Comparison of ENCODE assay signal across 10 mouse cellular contexts in genomic region chr5:117087718-117088117, GRCm38 (mm10). TPM values are rescaled to one million over a fixed set of nuclear protein-coding genes. Genes with fewer than 3 reads are reported as not detected.
DNase-seq lines count a peak whose midpoint lies in the region; ATAC-seq lines count a peak whose summit lies in the region.
"Had no signal": no experiment of that assay in that cellular context is flagged by ENCODE, and none has a peak within 500 bp of the region (broad histone marks: within the 10 kb centered on the region; RNA-seq: fewer than 3 reads in every experiment).

No protein-coding gene starts in this region.

- peak overlapping the region; percentile 66 for H3K4me2 ChIP-seq in heart, embryonic 13.5 days
- H3K4me2 ChIP-seq in embryonic facial prominence, embryonic 12.5 days (replicated peaks) = peak overlapping the region; percentile 45
- peak overlapping the region; percentile 43 for H3K4me2 ChIP-seq in intestine, embryonic 15.5 days (replicated peaks)
- H3K4me2 ChIP-seq in neural tube, embryonic 13.5 days = peak overlapping the region; percentile 46

- WGBS in heart, embryonic 13.5 days = 2% methylated on average over 13 of the region's 13 CpGs
- 5% methylated on average over 13 of the region's 13 CpGs for WGBS in embryonic facial prominence, embryonic 12.5 days
- 6% methylated on average over 13 of the region's 13 CpGs for WGBS in intestine, embryonic 15.5 days
- WGBS in neural tube, embryonic 13.5 days = 6% methylated on average over 13 of the region's 13 CpGs

- H3K36me3 ChIP-seq in heart, embryonic 13.5 days = peaks cover 23% of the 10 kb centered on the region
- peaks cover 20% of the 10 kb centered on the region for H3K36me3 ChIP-seq in embryonic facial prominence, embryonic 12.5 days
- peaks cover 10% of the 10 kb centered on the region for H3K36me3 ChIP-seq in intestine, embryonic 15.5 days
- H3K36me3 ChIP-seq in neural tube, embryonic 13.5 days = peaks cover 19% of the 10 kb centered on the region

- H3K9ac ChIP-seq in heart, embryonic 13.5 days = peak overlapping the region; percentile 70
- H3K9ac ChIP-seq in embryonic facial prominence, embryonic 12.5 days = no peak overlapping the region; the same call in 1 of the 2 replicates
- H3K9ac ChIP-seq in intestine, embryonic 15.5 days = no peak overlapping the region
- peak overlapping the region; percentile 38; the same call in 1 of the 2 replicates for H3K9ac ChIP-seq in neural tube, embryonic 13.5 days

- H3K27me3 ChIP-seq in heart, embryonic 13.5 days (replicated peaks) = peaks cover 19% of the 10 kb centered on the region
- H3K27me3 ChIP-seq in embryonic facial prominence, embryonic 12.5 days = peaks cover 8% of the 10 kb centered on the region; the same call in 1 of the 2 replicates
- H3K27me3 ChIP-seq in intestine, embryonic 15.5 days (replicated peaks) = 0 out of 2 replicates have a peak, but pooled peaks cover 4% of the 10 kb centered on the region
- peaks cover 8% of the 10 kb centered on the region; the same call in 1 of the 2 replicates for H3K27me3 ChIP-seq in neural tube, embryonic 13.5 days

- H3K27ac ChIP-seq in heart, embryonic 13.5 days (replicated peaks) = peak overlapping the region; percentile 53; the same call in 1 of the 2 replicates
- H3K27ac ChIP-seq in embryonic facial prominence, embryonic 12.5 days = no peak overlapping the region
- H3K27ac ChIP-seq in intestine, embryonic 15.5 days = no peak overlapping the region
- H3K27ac ChIP-seq in neural tube, embryonic 13.5 days (replicated peaks) = no peak overlapping the region

- H3K4me1 ChIP-seq in heart, embryonic 13.5 days = peaks cover 28% of the 10 kb centered on the region
- H3K4me1 ChIP-seq in embryonic facial prominence, embryonic 12.5 days = peaks cover 12% of the 10 kb centered on the region
- peaks cover 3% of the 10 kb centered on the region; the same call in 1 of the 2 replicates for H3K4me1 ChIP-seq in intestine, embryonic 15.5 days (replicated peaks)
- peaks cover 15% of the 10 kb centered on the region for H3K4me1 ChIP-seq in neural tube, embryonic 13.5 days (replicated peaks)

- intact Hi-C loops in heart, postnatal 36 days (cut with DNase I) = no loop called here
- intact Hi-C loops in left cerebral cortex, postnatal 10 days (cut with DNase I) = no loop called here

- peak; percentile 35; the same call in 1 of the 2 replicates for ATAC-seq in heart, embryonic 13.5 days (ENCODE audit: extremely low read depth, insufficient number of reproducible peaks, low FRiP score, low TSS enrichment)
- ATAC-seq in embryonic facial prominence, embryonic 12.5 days (ENCODE audit: insufficient number of reproducible peaks, insufficient read depth, low FRiP score, low TSS enrichment) = no peak
- ATAC-seq in intestine, embryonic 15.5 days = no peak
- no peak; the same call in 1 of the 2 replicates for ATAC-seq in neural tube, embryonic 13.5 days (ENCODE audit: low read depth)

- DNase-seq in heart, postnatal 36 days = no peak
- no peak for DNase-seq in left cerebral cortex, postnatal 10 days (ENCODE audit: extremely low spot score in 1 of 2, low spot score in 2 of 2)
- DNase-seq in adrenal gland, postnatal 25 days = no peak
- no peak for DNase-seq in gastrocnemius, postnatal 10 days
- DNase-seq: gastrocnemius, postnatal 36 days had no signal

- peak overlapping the region; percentile 36 for H3K4me3 ChIP-seq in heart, embryonic 13.5 days
- H3K4me3 ChIP-seq in embryonic facial prominence, embryonic 12.5 days = peak overlapping the region; percentile 9; the same call in 1 of the 2 replicates
- H3K4me3 ChIP-seq in intestine, embryonic 15.5 days (replicated peaks) = 0 out of 2 replicates have a peak overlapping the region, but pooled peaks have one; percentile 2
- 0 out of 2 replicates have a peak overlapping the region, but pooled peaks have one; percentile 5 for H3K4me3 ChIP-seq in neural tube, embryonic 13.5 days

- H3K9me3 ChIP-seq in heart, embryonic 13.5 days = no peaks in the 10 kb centered on the region
- H3K9me3 ChIP-seq in embryonic facial prominence, embryonic 12.5 days = no peaks in the 10 kb centered on the region
- no peaks in the 10 kb centered on the region for H3K9me3 ChIP-seq in intestine, embryonic 15.5 days
- H3K9me3 ChIP-seq in neural tube, embryonic 13.5 days = no peaks in the 10 kb centered on the region
- H3K9me3 ChIP-seq: G1E had no signal

RNA-seq across cellular contexts. Expression of gene Suds3, which starts 28.2 kb away (rescaled TPM):
- polyA plus RNA-seq in heart, embryonic 13.5 days (2015; fragmentation: Nextera tagmentation; extraction: Ambion mirVana) = 49.1 and 49.3 TPM in 2 replicates
- total RNA-seq in heart, postnatal 36 days (2021) = 10 to 100 TPM; 89.7 to 97.2 TPM
- polyA plus RNA-seq in embryonic facial prominence, embryonic 12.5 days (2016; fragmentation: Nextera tagmentation; extraction: Ambion mirVana) = 108 and 113 TPM in 2 replicates
- polyA plus RNA-seq in intestine, embryonic 15.5 days (2015; fragmentation: Nextera tagmentation; extraction: Ambion mirVana) = 72.7 and 73.7 TPM in 2 replicates
- polyA plus RNA-seq in neural tube, embryonic 13.5 days (2015; fragmentation: Nextera tagmentation; extraction: Ambion mirVana) = 91.4 and 99.7 TPM in 2 replicates
- 10 to 100 TPM; 93.7 to 93.9 TPM for total RNA-seq in left cerebral cortex, postnatal 10 days (2021)
- total RNA-seq in adrenal gland, postnatal 25 days (2021) = 119 and 125 TPM in 2 replicates
- total RNA-seq in gastrocnemius, postnatal 10 days (2021) = 10 to 100 TPM; 49.3 to 53.5 TPM

RNA-seq across cellular contexts. Expression of gene Taok3, which starts 32.2 kb away (rescaled TPM):
- polyA plus RNA-seq in heart, embryonic 13.5 days (2015; fragmentation: Nextera tagmentation; extraction: Ambion mirVana) = 8.5 and 10.8 TPM in 2 replicates
- 1 to 10 TPM; 7.7 to 8.2 TPM for total RNA-seq in heart, postnatal 36 days (2021)
- 12.1 and 14.7 TPM in 2 replicates for polyA plus RNA-seq in embryonic facial prominence, embryonic 12.5 days (2016; fragmentation: Nextera tagmentation; extraction: Ambion mirVana)
- polyA plus RNA-seq in intestine, embryonic 15.5 days (2015; fragmentation: Nextera tagmentation; extraction: Ambion mirVana) = 44.9 and 45.0 TPM in 2 replicates
- polyA plus RNA-seq in neural tube, embryonic 13.5 days (2015; fragmentation: Nextera tagmentation; extraction: Ambion mirVana) = 46.7 and 52.5 TPM in 2 replicates
- 10 to 100 TPM; 67.6 to 68.7 TPM for total RNA-seq in left cerebral cortex, postnatal 10 days (2021)
- 35.0 and 51.8 TPM in 2 replicates for total RNA-seq in adrenal gland, postnatal 25 days (2021)
- total RNA-seq in gastrocnemius, postnatal 10 days (2021) = 10 to 100 TPM in 1 of 2 experiments, 1 to 10 TPM in 1; 6.1 to 11.1 TPM

Comparison
In these comparisons a context has a peak if more than half of its experiments do, and no peak if none do; other contexts are left out.
1. H3K9ac ChIP-seq: peak in heart, embryonic 13.5 days (single experiment) and neural tube, embryonic 13.5 days (single experiment); none in embryonic facial prominence, embryonic 12.5 days (single experiment) and intestine, embryonic 15.5 days (single experiment).
2. Peak in every context shown above with its lines, with median percentiles within 50 percentile points of each other: H3K4me2 ChIP-seq and H3K4me3 ChIP-seq.